Mouse (Mus musculus): ENCODE measurements around the gene Sema5a. TPM values are rescaled to one million over a fixed set of nuclear protein-coding genes. Genes with fewer than 3 reads are reported as not detected.
"Not testable (repeated sequence)": the region's sequence is repeated elsewhere in the genome, so short reads cannot be mapped to it uniquely, and the experiment has no call there.

Sema5a gene
- polyA plus RNA-seq, 1 experiment from 2014 or later = 12.0 TPM

DNA sequence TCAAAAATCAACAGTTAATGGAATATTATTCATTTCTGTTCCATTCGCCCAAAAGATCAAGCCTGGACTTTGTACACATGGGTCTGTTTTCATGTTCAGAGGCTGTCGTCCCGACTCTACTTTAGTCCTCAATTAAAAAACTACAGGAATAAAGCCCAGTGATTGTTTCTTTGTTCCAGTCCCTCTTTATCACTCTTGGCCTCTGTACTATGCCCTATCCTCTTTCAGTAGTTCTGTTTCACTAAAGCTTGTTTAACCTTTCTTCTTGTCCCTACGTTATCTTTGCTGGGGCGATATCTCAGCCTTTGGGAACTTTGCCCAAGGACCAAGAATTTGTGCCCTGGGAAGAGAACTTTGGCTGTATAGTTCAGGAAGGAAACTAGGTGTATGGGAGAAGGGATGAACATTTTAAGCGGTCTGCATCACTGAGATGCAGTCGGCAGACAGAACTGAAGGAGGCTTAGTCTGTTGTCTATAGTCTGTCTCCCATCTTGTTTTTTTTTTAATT, 17.7 kb upstream of the Sema5a start:
- WGBS = 92% methylated on average over 7 of the region's 7 CpGs
- no peak overlapping the region for H3K27ac ChIP-seq
- H3K36me3 ChIP-seq (replicated peaks; ENCODE audit: control insufficient read depth, insufficient read depth) = no peaks in the 10 kb centered on the region
- ATAC-seq (ENCODE audit: low FRiP score) = no peak
- no peak for DNase-seq (ENCODE audit: low spot score)
- no peaks in the 10 kb centered on the region for H3K27me3 ChIP-seq (ENCODE audit: control insufficient read depth, insufficient read depth, low read length)
- H3K4me1 ChIP-seq (replicated peaks; ENCODE audit: control insufficient read depth, insufficient read depth, low read length) = no peaks in the 10 kb centered on the region
- no peak overlapping the region for H3K9ac ChIP-seq
- H3K4me3 ChIP-seq (replicated peaks; ENCODE audit: low read length) = no peak overlapping the region
- no peak overlapping the region for H3K4me2 ChIP-seq (replicated peaks)
- no peaks in the 10 kb centered on the region for H3K9me3 ChIP-seq (ENCODE audit: control insufficient read depth, low read length)

- H3K4me2 ChIP-seq (replicated peaks) = no peak overlapping the region
- no peaks in the 10 kb centered on the region for H3K9me3 ChIP-seq (ENCODE audit: control insufficient read depth, low read length)
- H3K36me3 ChIP-seq (replicated peaks; ENCODE audit: control insufficient read depth, insufficient read depth) = no peaks in the 10 kb centered on the region
- H3K4me1 ChIP-seq (replicated peaks; ENCODE audit: control insufficient read depth, insufficient read depth, low read length) = no peaks in the 10 kb centered on the region
- DNase-seq (ENCODE audit: low spot score) (no peak), ATAC-seq (ENCODE audit: low FRiP score) (no peak)
- H3K27ac ChIP-seq = no peak overlapping the region
- H3K4me3 ChIP-seq (replicated peaks; ENCODE audit: low read length) = no peak overlapping the region
- H3K27me3 ChIP-seq (ENCODE audit: control insufficient read depth, insufficient read depth, low read length) = no peaks in the 10 kb centered on the region
- no peak overlapping the region for H3K9ac ChIP-seq
- 95% methylated on average over 2 of the region's 2 CpGs for WGBS
Observed at GRCm38 (mm10) chr15:32230066-32230465, 14.5 kb upstream of the Sema5a start.

- no peak overlapping the region for H3K4me3 ChIP-seq (replicated peaks; ENCODE audit: low read length)
- H3K27ac ChIP-seq = no peak overlapping the region
- WGBS = 94% methylated on average over 3 of the region's 3 CpGs
- H3K27me3 ChIP-seq (ENCODE audit: control insufficient read depth, insufficient read depth, low read length) = no peaks in the 10 kb centered on the region
- no peaks in the 10 kb centered on the region for H3K4me1 ChIP-seq (replicated peaks; ENCODE audit: control insufficient read depth, insufficient read depth, low read length)
- no peaks in the 10 kb centered on the region for H3K36me3 ChIP-seq (replicated peaks; ENCODE audit: control insufficient read depth, insufficient read depth)
- H3K9ac ChIP-seq = no peak overlapping the region
- DNase-seq (ENCODE audit: low spot score) (no peak), ATAC-seq (ENCODE audit: low FRiP score) (no peak)
- no peaks in the 10 kb centered on the region for H3K9me3 ChIP-seq (ENCODE audit: control insufficient read depth, low read length)
- H3K4me2 ChIP-seq (replicated peaks) = no peak overlapping the region
Observed at GRCm38 (mm10) chr15:32232189-32232588, 12.4 kb upstream of the Sema5a start.

DNA sequence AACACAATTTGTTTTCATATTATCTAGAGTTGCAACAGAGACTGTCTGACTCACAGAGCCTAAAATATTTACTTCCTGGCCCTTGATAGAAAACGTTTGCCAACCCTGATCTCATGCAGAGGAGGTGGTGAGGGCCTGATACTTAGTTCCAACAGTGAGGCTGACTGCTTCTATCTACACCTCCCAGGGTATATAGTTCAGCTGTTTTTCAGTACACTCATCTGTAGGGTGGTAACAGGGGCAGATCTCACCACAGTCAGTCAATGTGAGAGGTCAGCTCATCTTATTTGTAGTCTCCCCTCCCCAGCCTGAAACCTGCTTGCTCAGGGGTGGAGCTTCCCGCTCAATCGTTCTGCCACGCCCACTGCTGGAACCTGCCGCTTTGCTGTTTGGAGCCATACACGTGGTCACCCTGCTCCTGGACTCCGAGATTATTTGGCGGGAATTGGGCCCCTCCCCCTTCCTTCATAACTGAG, 11.9 kb upstream of the Sema5a start:
- H3K27ac ChIP-seq; H3K9me3 ChIP-seq (ENCODE audit: control insufficient read depth, low read length); DNase-seq (ENCODE audit: low spot score); ATAC-seq (ENCODE audit: low FRiP score); H3K9ac ChIP-seq; H3K4me3 ChIP-seq (replicated peaks; ENCODE audit: low read length); H3K36me3 ChIP-seq (replicated peaks; ENCODE audit: control insufficient read depth, insufficient read depth); H3K27me3 ChIP-seq (ENCODE audit: control insufficient read depth, insufficient read depth, low read length); H3K4me1 ChIP-seq (replicated peaks; ENCODE audit: control insufficient read depth, insufficient read depth, low read length); H3K4me2 ChIP-seq (replicated peaks): not testable (repeated sequence)
- 21% methylated on average over 8 of the region's 8 CpGs for WGBS

- 100% methylated on average over 1 of the region's 1 CpGs for WGBS
- no peaks in the 10 kb centered on the region for H3K36me3 ChIP-seq (replicated peaks; ENCODE audit: control insufficient read depth, insufficient read depth)
- no peak for ATAC-seq (ENCODE audit: low FRiP score)
Observed at GRCm38 (mm10) chr15:32233451-32233850, 11.2 kb upstream of the Sema5a start.

GRCm38 (mm10) chr15:32239099-32239498, 5.5 kb upstream of the Sema5a start:
- H3K9me3 ChIP-seq (ENCODE audit: control insufficient read depth, low read length) = no peaks in the 10 kb centered on the region
- no peaks in the 10 kb centered on the region for H3K27me3 ChIP-seq (ENCODE audit: control insufficient read depth, insufficient read depth, low read length)
- DNase-seq (ENCODE audit: low spot score) = no peak
- 100% methylated on average over 2 of the region's 2 CpGs for WGBS
- no peak overlapping the region for H3K4me3 ChIP-seq (replicated peaks; ENCODE audit: low read length)
- H3K4me2 ChIP-seq (replicated peaks) = no peak overlapping the region
- no peaks in the 10 kb centered on the region for H3K36me3 ChIP-seq (replicated peaks; ENCODE audit: control insufficient read depth, insufficient read depth)
- no peak overlapping the region for H3K9ac ChIP-seq
- ATAC-seq (ENCODE audit: low FRiP score) = no peak
- H3K4me1 ChIP-seq (replicated peaks; ENCODE audit: control insufficient read depth, insufficient read depth, low read length) = no peaks in the 10 kb centered on the region
- H3K27ac ChIP-seq = no peak overlapping the region

More at GRCm38 (mm10) chr15:32233451-32233850, 11.2 kb upstream of the Sema5a start:
- Histone ChIP-seq H3K27ac (no peak overlapping the region), H3K27me3 (ENCODE audit: control insufficient read depth, insufficient read depth, low read length) (no peaks in the 10 kb centered on the region), H3K4me1 (replicated peaks; ENCODE audit: control insufficient read depth, insufficient read depth, low read length) (no peaks in the 10 kb centered on the region), H3K4me3 (replicated peaks; ENCODE audit: low read length) (no peak overlapping the region), H3K9me3 (ENCODE audit: control insufficient read depth, low read length) (no peaks in the 10 kb centered on the region), H3K4me2 (replicated peaks) (no peak overlapping the region), H3K9ac (no peak overlapping the region)
- no peak for DNase-seq (ENCODE audit: low spot score)

DNA sequence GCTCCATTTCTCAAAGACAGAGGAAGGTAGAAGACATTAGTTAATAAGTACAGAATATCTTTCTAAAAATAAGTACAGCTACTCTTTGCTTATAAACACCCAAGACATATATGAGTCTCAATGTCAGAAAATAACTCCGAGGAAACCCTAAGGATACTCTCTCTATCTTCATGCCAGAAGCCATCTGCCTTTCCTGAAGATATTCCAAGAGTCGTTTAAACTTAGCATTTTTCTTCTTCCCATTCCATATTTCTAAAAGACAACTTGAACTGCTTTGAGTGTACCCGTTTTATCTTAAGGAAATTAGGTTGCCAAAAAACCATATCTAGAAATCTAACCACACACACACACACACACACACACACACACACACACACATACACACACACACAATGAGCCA, 4.5 kb upstream of the Sema5a start:
- ATAC-seq (ENCODE audit: low FRiP score) (no peak), DNase-seq (ENCODE audit: low spot score) (no peak)
- H3K9ac ChIP-seq = no peak overlapping the region
- H3K9me3 ChIP-seq (ENCODE audit: control insufficient read depth, low read length) = no peaks in the 10 kb centered on the region
- no peak overlapping the region for H3K27ac ChIP-seq
- H3K4me2 ChIP-seq (replicated peaks) = no peak overlapping the region
- no peaks in the 10 kb centered on the region for H3K27me3 ChIP-seq (ENCODE audit: control insufficient read depth, insufficient read depth, low read length)
- H3K36me3 ChIP-seq (replicated peaks; ENCODE audit: control insufficient read depth, insufficient read depth) = no peaks in the 10 kb centered on the region
- no peaks in the 10 kb centered on the region; the same call in 1 of the 2 replicates for H3K4me1 ChIP-seq (replicated peaks; ENCODE audit: control insufficient read depth, insufficient read depth, low read length)
- WGBS = 92% methylated on average over 3 of the region's 3 CpGs
- no peak overlapping the region for H3K4me3 ChIP-seq (replicated peaks; ENCODE audit: low read length)

- 95% methylated on average over 6 of the region's 6 CpGs for WGBS
- no peaks in the 10 kb centered on the region for H3K36me3 ChIP-seq (replicated peaks; ENCODE audit: control insufficient read depth, insufficient read depth)
Observed at GRCm38 (mm10) chr15:32241666-32242065, 2.9 kb upstream of the Sema5a start.

DNA sequence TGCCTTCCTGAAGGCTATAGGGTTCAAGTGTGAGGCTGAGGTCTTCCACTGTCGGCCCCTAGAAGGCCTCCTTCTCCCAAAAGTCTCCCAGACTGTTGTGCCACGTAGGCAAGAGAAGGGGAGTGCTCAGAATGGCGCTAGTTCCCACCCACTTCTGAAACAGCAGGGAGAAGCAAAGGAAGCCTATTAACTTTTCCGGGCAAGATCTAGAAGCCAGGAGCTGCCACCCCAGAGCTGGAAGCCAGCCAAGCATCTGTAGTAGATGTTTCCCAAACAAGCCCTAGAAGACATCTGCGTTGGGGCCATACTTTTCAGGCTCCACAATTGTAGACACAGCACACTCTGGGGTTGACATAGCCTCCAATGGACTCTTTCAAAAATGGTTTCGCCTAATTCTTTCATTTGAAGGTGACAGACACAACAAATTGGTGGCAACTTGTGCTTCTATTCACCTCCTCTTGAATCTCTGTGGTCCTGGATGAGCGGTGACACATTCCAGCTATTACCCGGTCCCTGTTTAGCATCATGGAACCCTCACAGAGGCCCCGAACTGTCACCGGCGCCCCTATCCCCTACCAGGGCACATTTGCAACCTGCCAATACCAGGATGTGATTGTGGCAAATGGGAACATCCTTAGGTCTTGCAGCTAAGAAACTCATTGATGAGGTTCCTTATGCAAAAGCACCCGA, 1.4 kb upstream of the Sema5a start:
- no peak overlapping the region for H3K27ac ChIP-seq
- no peaks in the 10 kb centered on the region for H3K9me3 ChIP-seq (ENCODE audit: control insufficient read depth, low read length)
- DNase-seq (ENCODE audit: low spot score) (no peak), ATAC-seq (ENCODE audit: low FRiP score) (no peak)
- peak overlapping the region; percentile 64 for H3K4me3 ChIP-seq (replicated peaks; ENCODE audit: low read length)
- H3K4me2 ChIP-seq (replicated peaks) = peak overlapping the region; percentile 100
- H3K36me3 ChIP-seq (replicated peaks; ENCODE audit: control insufficient read depth, insufficient read depth) = no peaks in the 10 kb centered on the region
- no peaks in the 10 kb centered on the region; the same call in 1 of the 2 replicates for H3K4me1 ChIP-seq (replicated peaks; ENCODE audit: control insufficient read depth, insufficient read depth, low read length)
- no peak overlapping the region for H3K9ac ChIP-seq
- no peaks in the 10 kb centered on the region for H3K27me3 ChIP-seq (ENCODE audit: control insufficient read depth, insufficient read depth, low read length)
- 74% methylated on average over 12 of the region's 12 CpGs for WGBS

More at GRCm38 (mm10) chr15:32241666-32242065, 2.9 kb upstream of the Sema5a start:
- no peak overlapping the region for H3K4me2 ChIP-seq (replicated peaks)
- no peak for ATAC-seq (ENCODE audit: low FRiP score)
- no peaks in the 10 kb centered on the region for H3K27me3 ChIP-seq (ENCODE audit: control insufficient read depth, insufficient read depth, low read length)
- H3K27ac ChIP-seq = no peak overlapping the region
- H3K9ac ChIP-seq = no peak overlapping the region
- no peaks in the 10 kb centered on the region; the same call in 1 of the 2 replicates for H3K4me1 ChIP-seq (replicated peaks; ENCODE audit: control insufficient read depth, insufficient read depth, low read length)
- DNase-seq (ENCODE audit: low spot score) = no peak
- H3K9me3 ChIP-seq (ENCODE audit: control insufficient read depth, low read length) = no peaks in the 10 kb centered on the region
- no peak overlapping the region for H3K4me3 ChIP-seq (replicated peaks; ENCODE audit: low read length)

All from hindbrain, embryonic 14.5 days (tissue).